Mouse (Mus musculus): ENCODE measurements around the gene Sorcs1.

Sorcs1 gene

DNA sequence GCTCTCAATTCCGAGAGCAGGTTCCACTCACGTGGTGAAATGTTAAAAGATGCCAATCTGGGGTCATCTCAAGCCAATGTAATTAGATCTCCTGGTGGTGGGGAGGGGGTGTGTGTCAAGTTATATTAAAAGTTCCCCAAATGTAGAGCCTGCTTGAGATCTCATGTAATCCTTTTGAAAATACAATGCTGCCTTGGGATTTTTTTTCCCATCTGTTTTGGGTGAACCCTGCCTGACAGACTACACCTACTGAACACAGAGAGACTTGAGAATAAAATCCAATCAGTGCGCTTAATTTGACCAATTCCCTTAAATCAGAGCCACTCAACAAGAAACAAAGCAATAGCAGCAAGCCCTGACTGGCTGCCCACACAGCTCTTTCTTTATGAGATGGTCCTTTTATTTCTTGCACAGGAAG is 239.0 kb downstream of the Sorcs1 start:
- in situ Hi-C loops (cut with MboI, MseI), result no loop called here

DNA sequence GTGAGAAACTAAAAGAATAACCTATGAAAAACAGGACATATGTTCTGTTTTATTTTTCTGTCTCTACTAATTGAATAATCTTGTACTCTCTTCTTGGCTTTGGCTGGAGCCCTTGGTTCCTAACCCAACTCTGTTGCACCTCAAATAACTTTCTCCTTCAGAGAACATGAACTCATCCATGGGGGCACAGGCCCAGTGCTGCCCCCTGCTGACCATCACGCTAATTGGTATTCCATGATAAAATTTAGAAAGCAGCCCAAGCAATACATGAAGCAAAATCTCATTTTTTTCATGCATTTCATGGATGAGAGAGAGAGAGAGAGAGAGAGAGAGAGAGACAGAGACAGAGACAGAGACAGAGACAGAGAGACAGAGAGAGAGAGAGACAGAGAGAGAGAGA is 255.5 kb downstream of the Sorcs1 start:
- in situ Hi-C loops (cut with MboI, MseI), result no loop called here

DNA sequence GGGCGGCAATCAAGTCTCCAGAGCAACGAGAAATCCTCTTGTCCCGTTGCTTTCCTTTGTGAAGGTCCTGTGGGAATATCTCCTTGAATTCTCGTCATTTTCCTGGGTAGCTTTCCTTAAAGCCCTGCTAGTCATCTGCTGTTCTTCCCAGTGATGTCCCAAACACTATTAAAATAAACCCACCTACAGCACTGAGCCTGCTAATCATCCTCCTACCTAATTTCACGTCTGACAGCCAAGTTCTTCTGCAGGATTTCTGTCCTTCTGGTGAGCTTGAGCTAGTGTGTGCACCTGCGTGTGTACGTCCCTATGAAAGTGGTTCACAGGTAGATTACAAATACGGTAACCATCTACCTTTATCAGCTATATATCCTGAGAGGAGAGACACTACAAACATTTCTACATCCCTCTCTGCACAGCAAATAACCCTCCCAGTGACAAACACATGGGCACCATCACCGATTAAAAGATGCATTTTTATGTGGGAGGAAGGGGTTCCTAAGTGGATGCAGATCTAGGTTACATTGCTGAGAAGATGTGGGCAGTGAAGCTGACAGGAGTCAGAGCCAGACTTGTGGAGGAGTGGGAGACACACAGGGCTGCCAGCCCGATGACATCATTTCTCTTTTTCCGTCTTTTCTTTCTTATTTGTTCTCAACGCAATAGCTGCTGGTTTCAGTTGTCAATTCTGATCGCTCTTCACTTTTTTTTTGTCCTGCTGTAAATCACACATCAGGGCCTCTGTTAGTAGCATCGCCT is 259.3 kb downstream of the Sorcs1 start:
- in situ Hi-C loops (cut with MboI, MseI), result loop anchor here (10.0 kb wide), 1 partner anchor 1646 kb away; no protein-coding TSS in a partner anchor

DNA sequence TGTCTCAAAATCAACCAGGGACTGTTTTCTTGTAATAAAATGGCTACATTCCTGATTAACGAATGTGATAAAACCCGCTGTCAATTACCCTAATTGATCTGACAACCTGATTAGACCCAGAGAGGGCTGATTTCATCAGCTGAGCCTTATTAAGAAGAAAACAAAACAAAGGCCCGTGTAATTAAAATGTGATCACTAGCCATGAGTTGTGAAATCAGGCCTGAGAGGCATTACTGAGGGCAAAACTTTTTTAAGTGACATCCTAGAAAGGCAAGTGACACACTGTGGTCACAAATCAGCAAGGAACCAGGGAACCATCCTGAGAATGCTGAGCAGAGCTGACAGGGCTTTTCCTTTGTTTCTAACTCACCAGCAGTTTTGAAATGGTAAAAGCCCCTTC is 267.9 kb downstream of the Sorcs1 start:
- in situ Hi-C loops (cut with MboI, MseI), result loop anchor here (10.0 kb wide), 1 partner anchor 1654 kb away; no protein-coding TSS in a partner anchor

DNA sequence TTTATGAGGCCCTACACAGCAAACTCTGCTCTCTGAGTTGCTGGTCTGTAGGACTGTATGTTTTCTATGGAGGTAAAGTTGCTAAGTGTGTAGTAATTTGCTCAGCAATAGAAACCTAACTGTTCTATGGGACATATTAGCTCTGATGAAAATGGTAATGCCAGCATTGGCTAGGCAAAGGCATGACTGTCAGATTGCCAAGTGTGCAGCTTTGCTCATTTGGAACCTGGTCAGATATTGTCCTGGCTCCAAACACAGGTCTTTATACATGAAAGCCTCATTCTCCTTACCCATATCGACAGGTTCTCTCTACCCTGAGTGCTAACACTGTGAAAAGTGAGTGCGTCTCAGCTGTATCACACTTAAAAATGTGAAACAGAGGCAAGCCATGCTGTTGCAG is 280.1 kb downstream of the Sorcs1 start:
- in situ Hi-C loops (cut with MboI, MseI), result no loop called here

DNA sequence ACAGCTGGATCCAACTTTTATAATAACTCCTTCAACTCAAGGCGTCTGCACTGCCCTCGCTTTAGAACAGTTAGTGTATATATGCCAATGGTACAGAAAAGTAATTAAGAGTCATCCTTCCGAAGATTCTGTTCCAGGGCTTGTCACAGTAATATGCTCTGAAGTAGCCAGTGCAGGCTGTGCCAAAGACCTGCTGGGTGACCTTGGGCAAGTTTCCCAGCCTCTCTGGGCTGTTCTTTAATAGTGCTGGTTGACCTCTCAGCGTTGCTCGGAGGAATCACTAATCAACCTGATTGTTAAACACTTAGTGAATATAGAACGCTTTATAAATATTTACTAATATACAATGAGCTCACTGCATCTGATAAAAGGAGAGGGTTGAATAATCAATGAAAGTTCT is 282.7 kb downstream of the Sorcs1 start:
- in situ Hi-C loops (cut with MboI, MseI), result no loop called here

DNA sequence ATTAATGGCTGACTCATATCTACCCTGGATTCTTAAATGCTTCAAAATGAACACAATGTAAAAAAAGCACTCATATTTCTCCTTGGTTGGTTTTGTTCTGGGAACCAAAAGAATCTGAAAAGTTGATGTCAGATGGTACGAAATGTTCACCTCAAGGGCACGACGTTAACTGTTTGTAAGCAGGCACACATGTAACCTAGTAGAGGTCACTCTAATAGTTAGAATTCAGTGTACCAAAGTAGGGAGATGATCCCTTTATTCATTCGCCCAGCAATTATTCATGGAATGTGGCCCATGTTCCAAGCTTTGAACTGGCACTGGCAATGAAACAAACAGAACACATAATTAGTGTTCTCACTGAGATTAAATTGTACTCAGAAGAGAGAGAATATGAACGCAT is 284.3 kb downstream of the Sorcs1 start:
- in situ Hi-C loops (cut with MboI, MseI), result no loop called here

DNA sequence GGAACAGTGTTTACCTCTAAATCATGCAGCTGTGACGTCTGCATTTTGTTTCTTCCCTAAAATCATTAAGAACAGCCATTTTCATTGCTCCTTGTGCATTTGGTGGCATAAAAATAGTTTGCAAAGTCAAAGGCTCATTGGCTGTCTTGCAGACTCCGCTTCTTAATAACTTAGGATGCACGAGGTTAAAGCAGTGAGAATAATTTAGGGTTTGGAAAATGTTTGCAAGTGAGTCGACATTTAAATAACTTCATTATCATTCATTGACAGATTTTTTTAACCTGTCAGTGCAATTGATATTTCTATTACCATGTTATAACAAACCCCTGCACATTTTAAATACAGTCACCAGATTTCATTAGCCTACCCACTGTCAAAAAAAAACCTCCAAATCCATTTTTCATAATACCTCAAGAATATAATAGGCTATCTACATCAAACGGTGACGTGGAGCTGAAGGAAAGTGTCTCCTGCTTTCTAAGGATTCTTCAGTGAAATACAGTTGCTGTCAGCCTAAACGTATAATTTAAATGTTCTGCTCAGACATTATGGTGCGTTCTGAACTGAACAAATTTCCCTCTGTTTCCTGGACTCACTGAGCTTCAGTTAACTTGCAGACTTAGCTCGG is 288.4 kb downstream of the Sorcs1 start:
- in situ Hi-C loops (cut with MboI, MseI), result no loop called here

DNA sequence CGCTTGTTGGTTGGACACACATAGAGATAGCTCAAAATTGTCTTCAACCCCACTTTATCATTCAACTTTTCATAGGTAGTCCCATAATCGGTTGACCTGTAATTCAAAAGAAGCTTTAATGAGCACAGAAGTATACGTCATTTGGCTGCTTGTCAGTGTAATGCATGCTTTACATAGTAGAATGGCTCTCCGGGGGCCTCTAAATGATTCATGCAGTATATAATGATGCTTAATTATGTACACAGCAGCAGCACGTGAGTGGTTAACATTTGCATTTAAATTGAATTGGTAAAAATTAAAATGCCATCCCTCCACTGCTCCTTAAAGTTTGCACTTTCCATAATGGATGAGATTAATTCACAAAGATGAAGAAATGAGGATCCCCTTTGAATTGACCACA is 299.5 kb downstream of the Sorcs1 start:
- in situ Hi-C loops (cut with MboI, MseI), result no loop called here

DNA sequence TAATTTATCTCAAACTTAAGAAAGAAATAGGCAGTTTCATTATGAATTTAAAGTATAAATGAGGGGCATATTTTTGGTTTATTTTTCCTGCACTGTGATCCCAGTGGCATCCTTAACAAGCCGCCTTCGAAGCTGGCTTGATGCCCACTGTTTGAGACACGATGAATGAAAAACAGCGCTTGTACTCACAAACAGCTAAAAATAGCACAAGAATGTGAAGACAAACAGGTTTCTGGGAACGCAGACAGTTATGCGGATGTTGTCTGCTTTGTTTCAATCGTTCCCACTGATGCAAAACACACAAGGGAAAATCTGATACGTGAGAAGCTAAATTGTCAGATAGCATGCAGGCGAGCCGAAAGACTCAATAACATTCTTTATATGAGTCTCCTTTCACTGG is 303.7 kb downstream of the Sorcs1 start:
- in situ Hi-C loops (cut with MboI, MseI), result no loop called here

DNA sequence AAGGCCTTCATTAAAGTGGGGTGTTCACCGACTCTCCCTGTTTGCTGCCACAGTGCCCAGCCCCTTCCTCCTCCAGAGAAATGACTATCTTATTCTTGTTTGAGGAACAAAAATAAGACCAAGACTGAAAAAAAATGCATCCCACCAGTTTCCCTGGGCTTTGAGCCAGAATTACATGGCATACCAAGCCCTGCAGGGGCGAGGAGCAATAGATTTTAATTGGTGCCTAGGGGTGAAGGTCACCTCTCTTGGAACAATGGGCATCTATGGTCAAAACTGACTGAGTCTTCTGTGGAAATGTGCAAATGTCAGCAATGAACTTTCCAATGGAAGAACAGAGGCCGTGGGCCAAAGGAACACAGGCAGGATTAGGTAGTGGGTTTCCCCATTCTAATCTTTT is 312.0 kb downstream of the Sorcs1 start:
- in situ Hi-C loops (cut with MboI, MseI), result no loop called here

DNA sequence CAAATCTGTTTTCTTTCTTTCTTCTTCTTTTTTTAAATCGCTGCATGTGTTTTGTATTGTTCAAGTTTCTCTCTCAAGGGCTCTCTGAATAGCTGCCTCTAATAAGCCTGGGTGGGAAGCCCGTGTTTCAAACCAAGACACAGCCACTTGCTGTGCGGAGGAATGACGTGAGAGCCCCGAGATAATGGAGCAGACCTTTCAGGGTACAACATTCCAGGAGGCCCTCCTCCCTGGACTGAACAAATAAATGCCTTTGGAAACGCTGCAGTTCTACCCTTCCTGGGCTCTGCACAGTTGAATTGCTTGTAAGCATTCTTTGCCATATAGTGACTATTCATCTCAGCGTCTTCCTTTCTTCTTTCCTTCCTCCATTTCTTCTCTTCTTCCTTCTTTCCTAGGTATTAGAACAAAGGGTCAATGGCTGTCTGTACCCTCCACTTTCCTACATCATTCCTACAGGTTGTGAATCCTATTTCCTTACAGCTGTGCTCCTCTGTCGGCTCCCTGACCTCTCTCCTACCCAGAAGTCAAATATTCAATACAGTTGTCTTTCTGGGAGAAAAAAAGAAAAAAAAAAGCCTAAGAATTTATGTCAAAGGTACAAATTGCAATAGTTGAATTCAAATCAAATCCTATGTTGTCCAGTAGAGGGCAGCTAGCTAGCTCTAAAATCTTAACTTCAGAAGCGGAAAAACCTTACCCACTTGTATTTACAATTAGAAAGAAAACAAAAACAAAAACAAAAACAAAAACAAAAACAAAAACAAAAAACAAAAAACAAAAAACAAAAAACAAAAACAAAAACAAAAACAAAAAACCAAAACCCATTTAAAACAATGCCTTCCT is 315.6 kb downstream of the Sorcs1 start:
- in situ Hi-C loops (cut with MboI, MseI), result no loop called here

DNA sequence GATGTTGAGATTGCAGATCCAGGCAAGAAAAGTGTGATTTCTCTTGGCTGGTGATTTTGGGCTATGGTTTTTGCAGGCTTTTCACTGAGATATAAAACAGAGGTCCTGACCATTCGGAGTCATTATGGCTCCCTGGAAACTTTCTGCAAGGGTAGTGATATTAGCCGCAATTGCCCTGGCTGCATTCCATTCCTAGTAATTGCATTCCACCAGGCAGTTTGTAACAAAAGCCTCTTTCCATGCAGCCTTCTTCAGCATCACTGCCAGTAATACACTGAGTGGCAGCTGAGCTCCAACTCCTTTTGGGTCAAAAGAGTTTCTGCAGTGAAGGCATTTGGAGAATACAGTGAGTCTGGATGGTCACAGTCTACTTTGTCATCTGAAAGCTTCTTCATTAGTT is 319.9 kb downstream of the Sorcs1 start:
- in situ Hi-C loops (cut with MboI, MseI), result no loop called here

DNA sequence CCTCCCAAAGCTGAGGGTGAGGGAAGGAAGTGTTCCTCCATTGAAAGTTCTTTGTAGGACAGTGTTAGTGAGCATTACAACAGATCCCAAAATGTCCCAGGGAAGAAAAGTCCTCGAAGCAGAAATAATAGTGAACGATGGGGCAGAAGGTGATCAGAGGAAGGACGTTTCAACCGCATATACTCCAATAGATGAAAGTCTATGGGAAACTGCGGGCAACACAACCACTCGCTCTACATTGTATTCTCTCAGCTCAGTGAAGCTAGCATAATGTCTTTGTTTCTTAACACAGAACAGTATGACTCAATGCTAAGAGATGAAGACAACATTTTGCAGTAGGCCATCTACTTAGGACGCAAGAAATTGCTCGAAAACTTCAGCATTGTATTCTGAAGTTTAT is 339.2 kb downstream of the Sorcs1 start:
- in situ Hi-C loops (cut with MboI, MseI), result no loop called here

DNA sequence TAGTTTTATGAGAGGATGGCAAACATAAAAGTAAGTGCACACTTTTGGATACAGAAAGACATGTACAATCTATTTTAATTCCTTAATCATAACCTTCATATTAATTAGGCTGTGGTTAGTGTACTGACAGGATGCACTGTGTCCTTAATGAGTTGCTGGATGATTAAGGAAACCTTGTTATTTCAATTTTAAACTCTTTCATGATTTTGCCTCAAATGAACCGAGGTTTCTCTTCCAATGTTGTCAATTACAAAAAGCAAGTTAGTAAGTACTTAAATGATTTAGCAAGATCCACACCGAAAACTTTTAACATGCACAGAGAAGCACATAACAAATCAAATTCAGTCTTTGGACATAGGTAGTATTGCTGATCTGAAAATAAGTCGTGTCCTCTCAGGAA is 341.7 kb downstream of the Sorcs1 start:
- in situ Hi-C loops (cut with MboI, MseI), result no loop called here

DNA sequence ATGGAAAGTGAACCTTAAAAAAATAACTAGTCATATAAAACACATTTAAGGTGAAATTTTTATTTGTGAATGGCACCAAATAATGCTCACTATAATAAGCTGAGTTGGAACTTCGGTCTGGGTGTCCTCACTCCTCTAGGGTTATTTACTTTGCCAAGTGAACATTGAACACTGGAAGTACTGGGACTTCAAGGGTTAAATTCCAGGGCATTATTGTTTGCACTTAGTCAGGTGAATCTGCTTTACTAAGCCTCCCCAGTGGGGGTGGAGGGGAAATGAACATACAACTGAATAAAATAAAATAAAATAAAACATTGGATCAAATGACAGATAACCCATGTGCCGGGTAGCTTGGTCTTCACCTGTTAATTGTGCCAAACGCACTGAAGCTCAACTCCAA is 347.3 kb downstream of the Sorcs1 start:
- in situ Hi-C loops (cut with MboI, MseI), result no loop called here

DNA sequence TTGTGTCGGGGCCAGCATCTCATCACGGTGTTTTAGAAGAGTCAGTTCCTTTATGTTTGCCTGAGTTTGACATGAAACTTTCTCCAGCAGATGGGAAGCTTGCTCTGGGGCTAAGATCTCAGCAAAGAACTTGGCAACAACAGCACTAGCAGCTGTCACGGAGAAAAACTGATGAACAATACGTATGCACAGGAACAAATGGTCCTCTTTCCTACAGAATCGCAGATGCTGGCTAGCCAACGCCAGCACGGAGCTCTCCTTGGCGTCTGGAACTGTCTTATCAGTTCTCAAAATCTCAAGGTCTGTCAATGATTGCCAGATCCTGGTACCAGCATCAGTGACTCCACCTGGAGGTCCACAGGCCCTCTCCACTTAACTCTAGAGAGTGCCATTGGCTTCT is 350.6 kb downstream of the Sorcs1 start:
- in situ Hi-C loops (cut with MboI, MseI), result loop anchor here (10.0 kb wide), 1 partner anchor 897 kb away; no protein-coding TSS in a partner anchor

DNA sequence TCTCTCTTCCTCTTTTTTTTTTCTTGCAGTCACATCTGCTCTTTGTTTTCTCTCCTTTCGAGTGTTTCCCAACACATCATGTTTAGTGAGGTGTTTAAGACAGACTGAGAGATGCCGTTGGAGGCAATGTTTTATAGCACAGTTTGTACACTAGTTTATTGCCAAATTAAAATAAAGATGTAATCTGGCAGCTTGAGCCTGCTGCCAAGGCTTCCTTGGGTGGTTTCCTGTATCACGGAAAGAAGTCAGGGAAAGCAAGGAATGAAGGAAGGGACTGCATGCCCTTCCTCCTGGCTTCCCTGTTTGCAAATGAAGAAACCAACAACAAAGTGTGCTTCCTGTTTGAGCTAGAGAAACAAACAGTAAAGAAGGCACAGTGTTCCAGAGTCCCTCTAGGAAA is 352.3 kb downstream of the Sorcs1 start:
- in situ Hi-C loops (cut with MboI, MseI), result loop anchor here (10.0 kb wide), 1 partner anchor 899 kb away; no protein-coding TSS in a partner anchor

DNA sequence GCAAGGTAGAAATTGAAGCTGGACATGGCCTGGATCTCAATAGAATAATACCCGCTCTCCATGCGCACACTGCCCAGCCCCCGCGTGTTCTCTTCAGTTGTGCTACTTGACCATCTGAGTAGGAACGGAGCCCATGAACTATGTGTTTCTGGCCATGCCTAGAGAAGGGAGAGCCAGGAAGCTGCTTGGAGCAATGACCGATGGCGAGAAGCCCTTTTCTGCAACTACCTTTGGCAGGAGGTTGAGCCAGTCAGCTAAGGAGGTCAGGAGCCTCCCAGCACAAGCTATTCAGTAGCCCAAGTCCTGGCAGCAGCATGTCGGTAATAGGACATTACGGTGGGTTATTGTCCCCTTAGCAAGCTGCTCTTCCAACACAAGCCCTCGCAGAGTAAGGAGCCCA is 352.8 kb downstream of the Sorcs1 start:
- in situ Hi-C loops (cut with MboI, MseI), result loop anchor here (10.0 kb wide), 1 partner anchor 899 kb away; no protein-coding TSS in a partner anchor

DNA sequence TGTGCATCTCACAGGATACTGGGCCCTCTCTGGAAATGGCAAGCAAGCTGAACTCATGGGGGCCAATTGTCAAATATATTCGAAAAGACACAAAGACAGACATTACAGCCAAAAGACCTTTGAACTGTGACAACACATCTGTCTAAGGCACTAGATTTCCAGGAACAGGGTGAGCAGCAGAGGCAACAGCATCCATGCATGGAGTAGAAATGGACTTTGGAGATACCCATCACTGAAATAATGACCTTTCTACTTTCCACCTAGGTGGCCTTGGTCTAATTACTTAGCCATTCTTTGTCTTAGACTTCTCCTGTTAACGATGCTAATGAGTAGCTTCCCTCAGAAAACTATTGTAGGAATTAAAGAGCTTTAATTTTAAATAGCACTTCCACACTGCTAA is 371.4 kb downstream of the Sorcs1 start:
- in situ Hi-C loops (cut with MboI, MseI), result no loop called here

DNA sequence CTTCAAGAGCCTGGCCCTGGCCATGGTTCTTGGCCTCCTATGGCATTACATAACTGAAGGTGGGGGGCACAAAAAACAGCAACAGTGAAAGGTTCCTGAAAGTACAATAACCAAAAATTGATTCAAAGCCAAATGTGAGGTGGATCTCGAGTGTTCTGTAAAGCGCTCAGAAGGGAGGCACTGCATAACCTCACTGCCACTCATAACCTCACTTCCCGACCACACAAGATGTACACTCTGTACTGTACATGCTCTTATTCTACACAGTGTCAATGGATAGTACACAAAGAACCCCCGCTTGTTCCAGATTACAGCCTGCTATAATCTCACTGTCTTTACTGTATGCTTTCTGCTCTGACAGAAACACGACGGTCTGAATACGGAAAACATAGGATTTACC is 384.2 kb downstream of the Sorcs1 start:
- in situ Hi-C loops (cut with MboI, MseI), result no loop called here

DNA sequence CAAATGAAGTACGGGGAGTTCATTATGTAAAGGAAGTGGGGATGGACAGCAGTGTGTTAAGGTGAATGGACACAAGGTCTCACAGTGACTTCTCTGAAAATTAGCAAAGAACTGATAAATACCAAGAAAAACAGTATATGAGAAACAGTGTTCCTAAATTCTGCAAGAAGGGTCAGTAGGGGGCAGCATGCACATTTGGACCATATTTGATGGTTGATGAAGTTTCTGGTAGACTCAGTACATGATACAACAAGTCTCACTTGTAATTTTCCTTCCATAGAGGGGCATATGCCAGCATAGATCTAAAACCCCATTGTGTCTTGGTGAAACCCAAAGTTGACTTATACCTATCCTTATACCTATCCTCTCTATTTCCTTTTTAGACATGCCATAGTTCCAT is 414.0 kb downstream of the Sorcs1 start:
- in situ Hi-C loops (cut with MboI, MseI), result no loop called here
